Mouse (Mus musculus) CH12.LX (cell line): ENCODE measurements around the gene Chrnd.

Experiments used
- CTCF ChIP-seq, 2 experiments: IDR thresholded peaks in 1 of 2; conservative IDR thresholded peaks in 1 of 2; 2 replicates each; pipeline ENCODE4 v1.5.1; 2011 to 2012; ENCODE audit warnings: low read depth in 2 of 2, low read length in 2 of 2, improper control_type of control experiment in 1 of 2, inconsistent platforms in 1 of 2, mild to moderate bottlenecking in 1 of 2, moderate library complexity in 1 of 2
- HCFC1 ChIP-seq: IDR thresholded peaks from 2 replicates; pipeline ENCODE4 v1.6.1; 2012; ENCODE audit warnings: low read depth, mild to moderate bottlenecking, inconsistent platforms, low read length, improper control_type of control experiment
- JUND ChIP-seq: conservative IDR thresholded peaks from 2 replicates; pipeline ENCODE4 v1.6.1; 2011; ENCODE audit warnings: low read depth, low read length, improper control_type of control experiment
- MXI1 ChIP-seq: IDR thresholded peaks from 2 replicates; pipeline ENCODE4 v1.6.1; 2011; ENCODE audit warnings: mild to moderate bottlenecking, low read depth, low read length, improper control_type of control experiment
- NELFE ChIP-seq: IDR thresholded peaks from 2 replicates; pipeline ENCODE4 v1.6.1; 2011; ENCODE audit warnings: low read depth, low read length, improper control_type of control experiment
- PAX5 ChIP-seq: IDR thresholded peaks from 2 replicates; pipeline ENCODE4 v1.6.1; 2012; ENCODE audit warnings: low read length, inconsistent platforms, mixed read lengths
- POLR2A ChIP-seq: IDR thresholded peaks from 2 replicates; pipeline ENCODE4 v1.6.1; 2011; ENCODE audit warnings: low read depth, mild to moderate bottlenecking, improper control_type of control experiment, low read length
- POLR2AphosphoS2 ChIP-seq: IDR thresholded peaks from 2 replicates; pipeline ENCODE4 v1.6.1; 2011; ENCODE audit warnings: low read depth, low read length, improper control_type of control experiment
- USF1 ChIP-seq: IDR thresholded peaks from 2 replicates; pipeline ENCODE4 v1.6.1; 2014; ENCODE audit warnings: low read depth, mild to moderate bottlenecking, inconsistent platforms, low read length, improper control_type of control experiment
- ZC3H11A ChIP-seq: IDR thresholded peaks from 2 replicates; pipeline ENCODE4 v1.6.1; 2012; ENCODE audit warnings: low read depth, mild to moderate bottlenecking, inconsistent platforms, low read length, improper control_type of control experiment
- ZKSCAN1 ChIP-seq: IDR thresholded peaks from 2 replicates; pipeline ENCODE4 v1.6.1; 2012; ENCODE audit warnings: low read depth, inconsistent platforms, low read length, improper control_type of control experiment, borderline replicate concordance

DNA sequence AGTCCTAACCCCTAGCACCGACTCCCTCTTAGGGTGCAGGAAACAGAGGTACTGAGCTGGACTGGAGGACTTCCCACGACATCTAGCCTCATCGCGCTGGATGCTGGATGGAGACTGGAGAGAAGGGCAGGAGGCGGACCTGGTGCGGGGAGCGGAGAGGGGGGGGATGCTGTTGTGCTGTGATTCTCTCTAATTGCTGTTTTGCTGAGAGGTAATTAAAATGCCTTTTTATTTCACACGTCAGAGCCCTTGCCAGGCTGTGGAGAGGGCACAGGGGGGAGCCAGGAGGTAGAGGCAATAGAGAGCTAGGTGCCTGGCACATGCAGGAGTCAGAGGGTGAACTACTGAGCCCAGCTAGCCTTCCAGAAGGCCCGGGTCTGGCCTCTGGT is 25.6 kb upstream of the Chrnd start:
- TF ChIP-seq POLR2AphosphoS2 (no peak), USF1 (no peak), CTCF (conservative IDR thresholded peaks at IDR 0.05 in 1 of 2, IDR thresholded peaks at IDR 0.05 in 1 of 2; ENCODE audit: low read depth in 2 of 2, low read length in 2 of 2) (no peak), MXI1 (no peak), ZC3H11A (no peak), POLR2A (no peak), JUND (no peak), HCFC1 (no peak), NELFE (no peak), ZKSCAN1 (no peak), PAX5 (no peak)
